Mouse (Mus musculus): ENCODE data around the gene Msl1.

- no peak for TF ChIP-seq CTCF (IDR thresholded peaks at IDR 0.05; ENCODE audit: control insufficient read depth, insufficient read depth, insufficient read length)
- TF ChIP-seq MAX (IDR thresholded peaks at IDR 0.05) = no peak
- no peak for TF ChIP-seq USF1 (IDR thresholded peaks at IDR 0.05; ENCODE audit: low read depth)
- no peak for TF ChIP-seq CEBPB (IDR thresholded peaks at IDR 0.05; ENCODE audit: low read depth)
- no peak for TF ChIP-seq MYOG (IDR thresholded peaks at IDR 0.05; ENCODE audit: control insufficient read depth, extremely low read depth, insufficient read length)
- TF ChIP-seq MYOD1 (IDR thresholded peaks at IDR 0.05; ENCODE audit: control insufficient read depth, insufficient read length, low read depth) = no peak
These were observed 45.6 kb upstream of the Msl1 start for GRCm38 (mm10) chr11:98749716-98750115.
